Mouse (Mus musculus) CH12.LX (cell line): ENCODE measurements around the gene Itga6.

Experiments used
- USF1 ChIP-seq: IDR thresholded peaks from 2 replicates; pipeline ENCODE4 v1.6.1; 2014; ENCODE audit warnings: low read depth, mild to moderate bottlenecking, inconsistent platforms, low read length, improper control_type of control experiment
- ZC3H11A ChIP-seq: IDR thresholded peaks from 2 replicates; pipeline ENCODE4 v1.6.1; 2012; ENCODE audit warnings: low read depth, mild to moderate bottlenecking, inconsistent platforms, low read length, improper control_type of control experiment

- TF ChIP-seq USF1 (no peak), ZC3H11A (no peak)
Observed at GRCm38 (mm10) chr2:71757098-71757497, 11.7 kb downstream of the Itga6 start.
